Mouse (Mus musculus) embryonic facial prominence, embryonic 11.5 days (tissue): Measurements from ENCODE around the gene Sh2b3. TPM values are rescaled to one million over a fixed set of nuclear protein-coding genes. Genes with fewer than 3 reads are reported as not detected.

Source experiments
- ATAC-seq: fragments of 200-750 bp; cut with Nextera tagmentation; replicated peaks from 2 replicates; pipeline ENCODE4 v1.8.0; 2017; ENCODE audit warnings: low read depth; ENCODE audit not compliant: insufficient number of reproducible peaks, low FRiP score, low TSS enrichment
- DNase-seq: peaks from one replicate; pipeline ENCODE4 v3.0.0-alpha.2; 2015; ENCODE audit warnings: low spot score
- H3K27ac ChIP-seq: fragments of 300-500 bp; sonication (generic); replicated peaks from 2 replicates; pipeline ENCODE4 v1.5.1; 2014; ENCODE audit warnings: mild to moderate bottlenecking, low read depth, low read length, control low read depth
- H3K27me3 ChIP-seq: fragments of 300-500 bp; sonication (generic); 2 replicates; pipeline ENCODE4 v1.6.1; 2014; ENCODE audit warnings: mild to moderate bottlenecking, low read length, moderate library complexity, mixed read lengths; ENCODE audit not compliant: control insufficient read depth, insufficient read depth
- H3K36me3 ChIP-seq: fragments of 300-500 bp; sonication (generic); replicated peaks from 2 replicates; pipeline ENCODE4 v1.6.1; 2014; ENCODE audit warnings: low read depth, mild to moderate bottlenecking, low read length, moderate library complexity, mixed read lengths; ENCODE audit not compliant: control insufficient read depth, insufficient read depth
- H3K4me1 ChIP-seq: fragments of 300-500 bp; sonication (generic); 2 replicates; pipeline ENCODE4 v1.6.1; 2014; ENCODE audit warnings: low read length, mixed read lengths; ENCODE audit not compliant: control insufficient read depth, insufficient read depth
- H3K4me2 ChIP-seq: fragments of 300-500 bp; sonication (generic); 2 replicates; pipeline ENCODE4 v1.6.1; 2014; ENCODE audit warnings: low read depth, mild to moderate bottlenecking, control low read depth, low read length, moderate library complexity
- H3K4me3 ChIP-seq: fragments of 300-500 bp; sonication (generic); 2 replicates; pipeline ENCODE4 v1.5.1; 2014; ENCODE audit warnings: low read depth, low read length, control low read depth
- H3K9ac ChIP-seq: fragments of 300-500 bp; sonication (generic); replicated peaks from 2 replicates; pipeline ENCODE4 v1.6.1; 2014; ENCODE audit warnings: mild to moderate bottlenecking, control low read depth, low read length
- H3K9me3 ChIP-seq: fragments of 300-500 bp; sonication (generic); replicated peaks from 2 replicates; pipeline ENCODE4 v1.6.1; 2016; ENCODE audit warnings: mild to moderate bottlenecking, low read length, inconsistent platforms, mixed read lengths; ENCODE audit not compliant: control insufficient read depth
- WGBS: fragments of 180-500 bp; shearing (Covaris S2); extraction: QIAGEN DNeasy Blood & Tissue Kit; methylation state at CpG from one replicate; pipeline ENCODE4 v1.1.7; 2014; 5-methylcytosine and 5-hydroxymethylcytosine counted together
- polyA plus RNA-seq: library from polyadenylated mRNA; unstranded; fragments of >200 nt; fragmentation: Nextera tagmentation; extraction: Ambion mirVana; gene quantifications from 2 replicates; pipeline ENCODE4 v1.2.1, GENCODE M21; 2014

The Sh2b3 gene
- polyA plus RNA-seq, 1 experiment from 2014 or later = 7.8 TPM

GRCm38 (mm10) chr5:121820161-121820560, 17.3 kb downstream of the Sh2b3 start:
- Histone ChIP-seq H3K9me3 (no peaks in the 10 kb centered on the region), H3K36me3 (peaks cover 14% of the 10 kb centered on the region)
- 73% methylated on average over 2 of the region's 2 CpGs for WGBS

GRCm38 (mm10) chr5:121819559-121819958, 17.9 kb downstream of the Sh2b3 start:
- no peaks in the 10 kb centered on the region for H3K27me3 ChIP-seq
- H3K4me3 ChIP-seq = no peak overlapping the region
- H3K36me3 ChIP-seq = peaks cover 14% of the 10 kb centered on the region
- WGBS = 85% methylated on average over 5 of the region's 5 CpGs
- H3K4me1 ChIP-seq = no peaks in the 10 kb centered on the region
- H3K27ac ChIP-seq = no peak overlapping the region
- no peak for DNase-seq
- ATAC-seq = no peak
- H3K9me3 ChIP-seq = no peaks in the 10 kb centered on the region
- no peak overlapping the region for H3K9ac ChIP-seq
- H3K4me2 ChIP-seq = no peak overlapping the region

More at GRCm38 (mm10) chr5:121820161-121820560, 17.3 kb downstream of the Sh2b3 start:
- Histone ChIP-seq H3K4me3 (no peak overlapping the region), H3K4me1 (no peaks in the 10 kb centered on the region), H3K4me2 (no peak overlapping the region), H3K27ac (no peak overlapping the region), H3K27me3 (no peaks in the 10 kb centered on the region), H3K9ac (no peak overlapping the region)
- no peak for DNase-seq
- ATAC-seq = no peak

GRCm38 (mm10) chr5:121818862-121819261, 18.6 kb downstream of the Sh2b3 start:
- no peak overlapping the region for H3K4me2 ChIP-seq
- no peaks in the 10 kb centered on the region for H3K27me3 ChIP-seq
- ATAC-seq = no peak
- 88% methylated on average over 4 of the region's 4 CpGs for WGBS
- H3K4me3 ChIP-seq = no peak overlapping the region
- no peak overlapping the region for H3K9ac ChIP-seq
- no peaks in the 10 kb centered on the region for H3K4me1 ChIP-seq
- H3K36me3 ChIP-seq = peaks cover 14% of the 10 kb centered on the region
- no peak for DNase-seq
- no peak overlapping the region for H3K27ac ChIP-seq
- H3K9me3 ChIP-seq = no peaks in the 10 kb centered on the region

- DNase-seq (no peak), ATAC-seq (no peak)
- no peaks in the 10 kb centered on the region for H3K27me3 ChIP-seq
- H3K4me1 ChIP-seq = no peaks in the 10 kb centered on the region
- peaks cover 15% of the 10 kb centered on the region for H3K36me3 ChIP-seq
- no peaks in the 10 kb centered on the region for H3K9me3 ChIP-seq
- H3K27ac ChIP-seq = no peak overlapping the region
- no peak overlapping the region for H3K4me2 ChIP-seq
- no peak overlapping the region for H3K4me3 ChIP-seq
- H3K9ac ChIP-seq = no peak overlapping the region
- WGBS = 97% methylated on average over 7 of the region's 7 CpGs
Observed at GRCm38 (mm10) chr5:121818401-121818800, 19.0 kb downstream of the Sh2b3 start.

- Histone ChIP-seq H3K27me3 (no peaks in the 10 kb centered on the region), H3K4me3 (no peak overlapping the region), H3K4me1 (no peaks in the 10 kb centered on the region), H3K27ac (no peak overlapping the region), H3K9ac (no peak overlapping the region), H3K36me3 (peaks cover 20% of the 10 kb centered on the region), H3K9me3 (no peaks in the 10 kb centered on the region), H3K4me2 (no peak overlapping the region)
- ATAC-seq = no peak
- DNase-seq = no peak
- WGBS = 90% methylated on average over 9 of the region's 9 CpGs
Observed at GRCm38 (mm10) chr5:121817551-121817950, 19.9 kb downstream of the Sh2b3 start.

GRCm38 (mm10) chr5:121816611-121817010, 20.8 kb downstream of the Sh2b3 start:
- no peak overlapping the region for H3K4me3 ChIP-seq
- no peaks in the 10 kb centered on the region for H3K27me3 ChIP-seq
- H3K36me3 ChIP-seq = peaks cover 22% of the 10 kb centered on the region
- ATAC-seq (no peak), DNase-seq (no peak)
- 97% methylated on average over 2 of the region's 2 CpGs for WGBS
- no peaks in the 10 kb centered on the region for H3K9me3 ChIP-seq
- no peak overlapping the region for H3K9ac ChIP-seq
- no peaks in the 10 kb centered on the region for H3K4me1 ChIP-seq
- no peak overlapping the region for H3K4me2 ChIP-seq
- no peak overlapping the region for H3K27ac ChIP-seq

- no peaks in the 10 kb centered on the region for H3K9me3 ChIP-seq
- 89% methylated on average over 8 of the region's 8 CpGs for WGBS
- peaks cover 22% of the 10 kb centered on the region for H3K36me3 ChIP-seq
- H3K27ac ChIP-seq = no peak overlapping the region
- H3K4me2 ChIP-seq = no peak overlapping the region
- no peak for DNase-seq
- no peaks in the 10 kb centered on the region for H3K4me1 ChIP-seq
- H3K27me3 ChIP-seq = no peaks in the 10 kb centered on the region
- ATAC-seq = no peak
- no peak overlapping the region for H3K9ac ChIP-seq
- no peak overlapping the region for H3K4me3 ChIP-seq
Observed at GRCm38 (mm10) chr5:121815867-121816380, 21.5 kb downstream of the Sh2b3 start.

GRCm38 (mm10) chr5:121815067-121815466, 22.4 kb downstream of the Sh2b3 start:
- Histone ChIP-seq H3K9ac (no peak overlapping the region), H3K4me3 (no peak overlapping the region), H3K4me2 (no peak overlapping the region), H3K4me1 (no peaks in the 10 kb centered on the region), H3K36me3 (peaks cover 22% of the 10 kb centered on the region), H3K9me3 (no peaks in the 10 kb centered on the region), H3K27ac (no peak overlapping the region), H3K27me3 (no peaks in the 10 kb centered on the region)
- peak; percentile 72 for DNase-seq
- WGBS = 71% methylated on average over 3 of the region's 3 CpGs
- ATAC-seq = no peak
